Mouse (Mus musculus): ENCODE data around the gene Gm44503. TPM values are rescaled to one million over a fixed set of nuclear protein-coding genes. Genes with fewer than 3 reads are reported as not detected.

Gm44503 gene
- polyA plus RNA-seq, 1 experiment from 2014 or later = not detected

DNA sequence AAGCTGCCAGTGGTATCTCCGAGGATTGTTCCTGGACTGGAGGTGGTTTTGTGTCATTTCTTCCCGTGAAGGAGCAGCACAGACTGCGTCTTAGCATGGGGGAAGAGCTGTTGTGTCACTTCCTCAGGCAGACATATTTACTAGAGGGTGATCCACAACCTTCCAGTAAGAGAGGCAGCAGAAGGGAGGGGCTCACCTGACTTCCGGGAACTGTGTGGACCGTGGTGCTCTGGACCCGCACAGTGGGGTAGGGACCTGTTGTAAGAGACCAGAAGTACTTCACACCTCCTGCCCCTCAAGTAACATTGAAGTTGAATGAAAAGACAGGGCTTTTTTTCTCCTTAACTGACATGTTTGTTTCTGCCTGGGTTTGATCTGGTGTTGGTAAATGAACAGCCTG, 46.5 kb downstream of the Gm44503 start:
- no peak overlapping the region for H3K27ac ChIP-seq (replicated peaks)
- no peaks in the 10 kb centered on the region for H3K4me1 ChIP-seq (replicated peaks)
- peaks cover 71% of the 10 kb centered on the region for H3K36me3 ChIP-seq
- H3K9ac ChIP-seq = no peak overlapping the region
- no peak for ATAC-seq (ENCODE audit: low read depth)
- no peak overlapping the region for H3K4me2 ChIP-seq
- no peak overlapping the region for H3K4me3 ChIP-seq
- H3K27me3 ChIP-seq = no peaks in the 10 kb centered on the region
- 81% methylated on average over 6 of the region's 6 CpGs for WGBS
- no peaks in the 10 kb centered on the region for H3K9me3 ChIP-seq

DNA sequence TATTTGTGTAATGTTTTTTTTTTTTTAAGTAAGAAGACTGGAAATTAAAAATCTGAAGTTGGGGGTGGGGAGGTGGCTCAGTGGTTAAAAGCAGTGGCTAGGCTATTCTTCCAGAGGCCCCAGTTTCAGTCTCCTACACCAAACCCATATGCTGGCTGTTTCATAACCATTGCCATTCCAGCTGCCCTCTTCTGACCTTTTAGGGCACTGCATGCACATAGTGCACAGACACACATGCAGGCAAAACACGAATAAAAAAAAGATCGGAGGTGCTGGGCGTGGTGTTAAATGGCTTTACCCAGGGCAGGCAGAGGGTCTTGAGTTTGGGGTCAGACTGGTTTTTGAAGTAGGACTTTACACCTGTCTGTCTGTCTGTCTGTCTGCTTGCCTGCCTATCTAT, 47.5 kb downstream of the Gm44503 start:
- no peak overlapping the region for H3K4me3 ChIP-seq
- H3K27me3 ChIP-seq = no peaks in the 10 kb centered on the region
- H3K4me1 ChIP-seq (replicated peaks) = no peaks in the 10 kb centered on the region
- 94% methylated on average over 3 of the region's 3 CpGs for whole genome bisulfite sequencing
- H3K4me2 ChIP-seq = no peak overlapping the region
- no peak for ATAC-seq (ENCODE audit: low read depth)
- no peak overlapping the region for H3K27ac ChIP-seq (replicated peaks)
- H3K9me3 ChIP-seq = no peaks in the 10 kb centered on the region
- H3K9ac ChIP-seq = no peak overlapping the region
- H3K36me3 ChIP-seq = peaks cover 72% of the 10 kb centered on the region

DNA sequence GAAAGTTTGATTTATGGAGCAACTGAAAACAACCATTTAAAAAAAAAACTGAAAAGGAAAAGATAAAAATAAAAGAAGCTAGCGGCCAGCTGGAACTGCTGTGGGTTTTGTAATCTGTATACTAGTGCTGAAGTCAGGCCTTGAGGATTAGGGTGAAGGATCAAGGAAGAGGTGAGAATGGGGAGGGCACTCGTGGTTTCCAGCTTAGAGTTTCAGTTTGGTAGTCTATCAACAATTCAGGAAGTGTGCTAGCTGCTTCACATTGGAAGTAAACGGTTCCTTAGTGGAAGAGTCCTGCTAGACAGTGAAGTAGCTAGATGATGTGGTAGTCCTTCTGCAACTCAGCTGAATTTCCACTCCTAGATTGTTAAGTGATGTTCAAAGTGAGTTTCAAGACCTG, 49.7 kb downstream of the Gm44503 start:
- no peak overlapping the region for H3K4me2 ChIP-seq
- WGBS = 75% methylated on average over 3 of the region's 3 CpGs
- peaks cover 81% of the 10 kb centered on the region for H3K36me3 ChIP-seq
- no peak for ATAC-seq (ENCODE audit: low read depth)
- no peak overlapping the region for H3K9ac ChIP-seq
- H3K4me3 ChIP-seq = no peak overlapping the region
- no peaks in the 10 kb centered on the region for H3K9me3 ChIP-seq
- H3K27ac ChIP-seq (replicated peaks) = no peak overlapping the region
- no peaks in the 10 kb centered on the region for H3K4me1 ChIP-seq (replicated peaks)
- no peaks in the 10 kb centered on the region for H3K27me3 ChIP-seq

- Histone ChIP-seq H3K4me2 (no peak overlapping the region), H3K36me3 (peaks cover 88% of the 10 kb centered on the region), H3K4me1 (replicated peaks) (no peaks in the 10 kb centered on the region), H3K9me3 (no peaks in the 10 kb centered on the region), H3K9ac (no peak overlapping the region), H3K4me3 (no peak overlapping the region), H3K27ac (replicated peaks) (no peak overlapping the region), H3K27me3 (no peaks in the 10 kb centered on the region)
- ATAC-seq (ENCODE audit: low read depth) = no peak
- WGBS = 94% methylated on average over 4 of the region's 4 CpGs
Observed at GRCm38 (mm10) chr9:73012629-73013028, 54.0 kb downstream of the Gm44503 start.

DNA sequence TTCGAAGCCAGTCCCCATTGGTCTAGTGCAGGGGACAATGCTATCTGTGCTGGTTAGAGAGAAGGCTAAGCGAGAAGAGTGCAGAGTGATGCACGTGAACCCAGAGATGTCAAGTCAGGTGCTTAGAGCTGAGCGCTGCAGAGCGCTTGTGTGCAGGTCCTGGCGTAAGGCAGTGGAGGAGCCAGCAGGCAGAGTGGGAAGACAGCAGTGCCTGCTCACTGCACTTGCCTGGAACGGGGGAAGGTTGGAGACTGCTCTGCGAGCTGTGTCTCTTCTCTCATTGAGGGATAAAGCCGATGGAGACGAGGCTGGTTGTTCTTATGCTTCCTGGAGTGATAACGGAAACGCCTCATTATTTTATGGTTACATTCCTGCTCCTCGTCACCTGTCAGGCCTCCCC, 56.1 kb downstream of the Gm44503 start:
- no peak for ATAC-seq (ENCODE audit: low read depth)
- Histone ChIP-seq H3K4me1 (replicated peaks) (no peaks in the 10 kb centered on the region), H3K4me2 (no peak overlapping the region), H3K27me3 (no peaks in the 10 kb centered on the region), H3K4me3 (no peak overlapping the region), H3K36me3 (peaks cover 96% of the 10 kb centered on the region), H3K27ac (replicated peaks) (no peak overlapping the region), H3K9ac (no peak overlapping the region), H3K9me3 (no peaks in the 10 kb centered on the region)
- WGBS = 93% methylated on average over 13 of the region's 13 CpGs

DNA sequence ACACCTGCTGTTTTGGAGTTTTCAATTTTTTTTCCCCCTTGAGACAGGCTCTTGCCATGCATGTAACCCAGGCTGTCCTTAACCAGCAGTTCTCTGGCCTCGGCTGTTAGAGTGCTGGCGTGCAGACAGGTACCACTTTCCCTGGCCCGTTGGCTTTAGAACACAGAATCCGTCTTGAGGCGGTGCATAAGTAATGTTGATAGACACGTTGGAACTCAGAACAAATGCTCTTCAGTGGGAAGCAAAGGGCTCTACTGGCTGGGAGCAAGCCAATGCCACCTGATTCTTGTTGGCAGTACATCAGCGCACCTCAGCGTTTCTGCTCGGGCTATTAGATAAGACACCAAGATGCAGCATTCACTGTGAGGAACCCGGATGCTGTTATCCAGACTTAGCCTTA, 61.2 kb downstream of the Gm44503 start:
- H3K27ac ChIP-seq (replicated peaks) = no peak overlapping the region
- no peak overlapping the region for H3K4me3 ChIP-seq
- H3K4me2 ChIP-seq = no peak overlapping the region
- H3K27me3 ChIP-seq = no peaks in the 10 kb centered on the region
- no peak for ATAC-seq (ENCODE audit: low read depth)
- H3K36me3 ChIP-seq = peaks cover 81% of the 10 kb centered on the region
- no peaks in the 10 kb centered on the region for H3K9me3 ChIP-seq
- no peak overlapping the region for H3K9ac ChIP-seq
- WGBS = 92% methylated on average over 10 of the region's 10 CpGs
- no peaks in the 10 kb centered on the region for H3K4me1 ChIP-seq (replicated peaks)

- H3K27me3 ChIP-seq = no peaks in the 10 kb centered on the region
- H3K36me3 ChIP-seq = peaks cover 73% of the 10 kb centered on the region
- H3K4me2 ChIP-seq = no peak overlapping the region
- no peak overlapping the region for H3K9ac ChIP-seq
- no peak overlapping the region for H3K4me3 ChIP-seq
- H3K27ac ChIP-seq (replicated peaks) = no peak overlapping the region
- no peaks in the 10 kb centered on the region for H3K4me1 ChIP-seq (replicated peaks)
- WGBS = 89% methylated on average over 5 of the region's 5 CpGs
- no peak for ATAC-seq (ENCODE audit: low read depth)
- no peaks in the 10 kb centered on the region for H3K9me3 ChIP-seq
Observed at GRCm38 (mm10) chr9:73020566-73021097, 62.0 kb downstream of the Gm44503 start.

DNA sequence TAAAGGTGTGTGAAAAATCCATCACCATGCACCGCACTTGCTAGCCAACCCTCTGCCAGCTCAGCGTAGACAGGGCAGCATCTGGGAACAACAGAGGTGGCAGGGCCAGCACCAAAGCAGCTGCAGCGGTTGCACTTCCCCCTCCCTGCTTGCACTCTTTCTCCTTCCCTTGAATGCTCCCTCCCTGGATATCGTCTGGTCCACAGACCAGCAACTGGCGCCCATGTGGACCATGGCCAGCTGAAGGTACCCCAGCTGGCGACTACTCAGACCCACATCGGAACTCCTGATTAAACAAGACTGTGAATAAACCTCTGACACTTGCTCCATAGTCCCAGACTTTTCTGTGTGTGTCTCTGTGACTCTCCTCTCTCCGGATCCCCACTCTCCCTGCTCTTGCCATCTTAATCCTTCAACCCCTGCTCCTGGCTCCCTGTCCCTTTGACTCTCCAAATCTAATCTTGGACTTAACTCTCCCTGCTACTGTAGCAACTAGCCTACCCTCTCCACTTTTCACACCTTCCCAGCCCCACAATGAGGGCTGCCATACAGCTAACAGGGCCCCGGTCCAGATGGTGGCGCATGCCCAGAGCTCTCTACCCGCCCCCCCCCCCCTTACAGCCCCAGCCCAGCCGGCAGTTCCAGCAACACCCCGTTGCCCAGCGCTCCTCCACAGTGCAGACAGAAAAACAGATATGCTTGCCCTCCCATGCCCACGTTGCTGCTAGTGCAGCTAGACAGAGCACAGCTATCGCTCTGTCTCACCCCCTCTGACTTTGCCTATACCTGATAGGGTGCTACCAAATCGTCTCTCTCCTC, 67.4 kb downstream of the Gm44503 start:
- Histone ChIP-seq H3K27me3 (no peaks in the 10 kb centered on the region), H3K4me2 (peak overlapping the region; percentile 24), H3K9me3 (no peaks in the 10 kb centered on the region), H3K9ac (peak overlapping the region; percentile 0; the same call in 1 of the 2 replicates), H3K4me3 (no peak overlapping the region), H3K36me3 (peaks cover 44% of the 10 kb centered on the region), H3K4me1 (replicated peaks) (no peaks in the 10 kb centered on the region), H3K27ac (replicated peaks) (no peak overlapping the region)
- ATAC-seq (ENCODE audit: low read depth) = peak; percentile 76
- 27% methylated on average over 17 of the region's 17 CpGs for WGBS

- Histone ChIP-seq H3K4me1 (replicated peaks) (no peaks in the 10 kb centered on the region), H3K27me3 (no peaks in the 10 kb centered on the region), H3K27ac (replicated peaks) (no peak overlapping the region), H3K4me3 (no peak overlapping the region), H3K4me2 (no peak overlapping the region), H3K9ac (no peak overlapping the region), H3K36me3 (peaks cover 52% of the 10 kb centered on the region), H3K9me3 (no peaks in the 10 kb centered on the region)
- 98% methylated on average over 1 of the region's 1 CpGs for WGBS
- ATAC-seq (ENCODE audit: low read depth) = no peak
Observed at GRCm38 (mm10) chr9:73030443-73030842, 71.8 kb downstream of the Gm44503 start.

DNA sequence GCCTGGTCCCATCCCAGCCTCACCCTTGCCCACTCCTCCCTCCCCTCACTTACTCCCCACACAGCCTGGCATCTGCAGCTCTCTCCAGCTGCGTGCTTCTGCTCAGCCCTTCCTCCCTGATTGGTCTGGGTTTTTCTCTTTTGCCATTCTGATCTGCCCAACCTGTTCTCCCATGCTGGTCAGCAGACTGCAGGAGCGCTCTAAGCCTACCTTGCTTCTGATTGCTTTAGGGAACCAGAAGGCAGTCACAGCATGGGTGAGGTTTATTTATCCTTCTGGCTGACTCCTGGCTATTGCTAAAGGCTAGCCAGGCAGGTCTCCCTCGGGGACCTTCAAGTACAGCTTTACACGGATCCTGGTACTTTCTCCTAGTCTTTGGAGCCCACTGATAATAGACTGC, 72.8 kb downstream of the Gm44503 start:
- 73% methylated on average over 4 of the region's 4 CpGs for WGBS
- H3K27me3 ChIP-seq = no peaks in the 10 kb centered on the region
- no peak overlapping the region for H3K27ac ChIP-seq (replicated peaks)
- peaks cover 55% of the 10 kb centered on the region for H3K36me3 ChIP-seq
- ATAC-seq (ENCODE audit: low read depth) = no peak
- no peak overlapping the region for H3K4me3 ChIP-seq
- H3K9ac ChIP-seq = no peak overlapping the region
- H3K4me1 ChIP-seq (replicated peaks) = no peaks in the 10 kb centered on the region
- no peak overlapping the region for H3K4me2 ChIP-seq
- no peaks in the 10 kb centered on the region for H3K9me3 ChIP-seq

DNA sequence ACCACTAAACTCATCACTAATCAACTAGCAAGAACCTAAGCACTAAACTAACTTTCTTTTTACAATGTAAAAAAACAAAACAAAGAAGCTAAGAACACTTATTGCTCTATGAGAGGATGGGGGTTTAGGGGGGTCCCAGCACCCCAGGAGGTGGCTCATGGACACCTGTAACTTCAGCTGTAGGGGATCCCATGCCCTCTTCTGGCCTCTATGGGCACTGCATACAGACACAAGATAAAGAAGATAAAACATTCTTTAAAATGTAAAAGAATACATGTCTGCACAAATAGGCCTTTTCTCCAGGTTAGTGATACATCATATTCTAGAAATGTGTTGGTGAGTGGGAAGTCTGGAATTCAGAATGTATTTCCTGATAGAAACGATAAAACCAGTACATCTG, 74.8 kb downstream of the Gm44503 start:
- 98% methylated on average over 1 of the region's 1 CpGs for WGBS
- Histone ChIP-seq H3K9ac (no peak overlapping the region), H3K9me3 (no peaks in the 10 kb centered on the region), H3K4me3 (no peak overlapping the region), H3K36me3 (peaks cover 55% of the 10 kb centered on the region), H3K27me3 (no peaks in the 10 kb centered on the region), H3K4me1 (replicated peaks) (peaks cover 3% of the 10 kb centered on the region; the same call in 1 of the 2 replicates), H3K27ac (replicated peaks) (no peak overlapping the region), H3K4me2 (no peak overlapping the region)
- ATAC-seq (ENCODE audit: low read depth) = no peak

- peak overlapping the region; percentile 86 for H3K9ac ChIP-seq
- peaks cover 25% of the 10 kb centered on the region for H3K4me1 ChIP-seq (replicated peaks)
- no peaks in the 10 kb centered on the region for H3K27me3 ChIP-seq
- peak overlapping the region; percentile 86 for H3K4me2 ChIP-seq
- ATAC-seq (ENCODE audit: low read depth) = peak; percentile 92
- peak overlapping the region; percentile 80 for H3K4me3 ChIP-seq
- H3K9me3 ChIP-seq = no peaks in the 10 kb centered on the region
- H3K36me3 ChIP-seq = peaks cover 5% of the 10 kb centered on the region; the same call in 1 of the 2 replicates
- WGBS = under 1% methylated on average over 49 of the region's 49 CpGs
- peak overlapping the region; percentile 85 for H3K27ac ChIP-seq (replicated peaks)
Observed at GRCm38 (mm10) chr9:73039222-73039945, 80.7 kb downstream of the Gm44503 start.
